Mouse (Mus musculus): ENCODE measurements at regions not wholly inside any gene's neighbourhood (a gene's known extent, or its start where the extent isn't known, plus 50 kb on each side); places are given as distances from the start of the nearest gene placed in this dataset.

- DNase-seq (ENCODE audit: low spot score), result no peak
Observed at GRCm38 (mm10) chr9:34427711-34428110, 58.0 kb upstream of the Kirrel3 start.
